Mouse (Mus musculus) ES-E14 (cell line): ENCODE measurements at regions not wholly inside any gene's neighbourhood (a gene's known extent, or its start where the extent isn't known, plus 50 kb on each side); places are given as distances from the start of the nearest gene placed in this dataset.

Experiments
- DNase-seq: peaks from one replicate; pipeline ENCODE4 v3.0.0-alpha.2; 2013; ENCODE audit warnings: low read depth, low spot score
- H3K27ac ChIP-seq: 2 replicates; pipeline ENCODE4 v1.5.1; 2012; ENCODE audit warnings: low read depth, mild to moderate bottlenecking, low read length, moderate library complexity, mixed read lengths; ENCODE audit not compliant: poor library complexity, insufficient read depth, severe bottlenecking
- H3K36me3 ChIP-seq: 2 replicates; pipeline ENCODE4 v1.6.1; 2012; ENCODE audit warnings: mild to moderate bottlenecking, low read length, moderate library complexity, mixed read lengths; ENCODE audit not compliant: control insufficient read depth, poor library complexity, insufficient read depth, severe bottlenecking
- H3K4me1 ChIP-seq, 2 experiments: fragments of 150-350 bp in 1 of 2; sonication (generic) in 1 of 2; 2 replicates each; pipeline ENCODE4 v1.6.1; 2012; ENCODE audit warnings: low read length in 2 of 2, mild to moderate bottlenecking in 1 of 2, mixed read lengths in 1 of 2; ENCODE audit not compliant: control insufficient read depth in 2 of 2, insufficient read depth in 2 of 2, poor library complexity in 1 of 2
- H3K4me3 ChIP-seq, 2 experiments: fragments of 150-350 bp in 1 of 2; sonication (generic) in 1 of 2; 2 replicates each; pipeline ENCODE4 v1.5.1; 2012; ENCODE audit warnings: low read length in 2 of 2, low read depth in 1 of 2, mild to moderate bottlenecking in 1 of 2, mixed read lengths in 1 of 2; ENCODE audit not compliant: insufficient read depth in 1 of 2, poor library complexity in 1 of 2, severe bottlenecking in 1 of 2
- H3K9ac ChIP-seq: 2 replicates; pipeline ENCODE4 v1.6.1; 2012; ENCODE audit warnings: low read depth, mild to moderate bottlenecking, low read length, mixed read lengths; ENCODE audit not compliant: poor library complexity, insufficient read depth, severe bottlenecking
- H3K9me3 ChIP-seq: fragments of 150-350 bp; sonication (generic); 2 replicates; pipeline ENCODE4 v1.6.1; 2012; ENCODE audit warnings: low read depth, mild to moderate bottlenecking, low read length; ENCODE audit not compliant: control insufficient read depth, insufficient read depth
- CHD2 ChIP-seq: IDR thresholded peaks from 2 replicates; pipeline ENCODE4 v1.6.1; 2014; ENCODE audit warnings: mild to moderate bottlenecking, low read depth, low read length, inconsistent platforms
- HCFC1 ChIP-seq: IDR thresholded peaks from 2 replicates; pipeline ENCODE4 v1.6.1; 2012; ENCODE audit warnings: low read length, inconsistent platforms, borderline replicate concordance; ENCODE audit not compliant: insufficient read depth
- MAFK ChIP-seq: IDR thresholded peaks from 2 replicates; pipeline ENCODE4 v1.6.1; 2014; ENCODE audit warnings: mild to moderate bottlenecking, low read depth, low read length, inconsistent platforms; ENCODE audit not compliant: insufficient read depth
- ZC3H11A ChIP-seq: IDR thresholded peaks from 2 replicates; pipeline ENCODE4 v1.6.1; 2012; ENCODE audit warnings: low read depth, mild to moderate bottlenecking, inconsistent platforms, low read length, borderline replicate concordance
- ZNF384 ChIP-seq: IDR thresholded peaks from 2 replicates; pipeline ENCODE4 v1.6.1; 2012; ENCODE audit warnings: low read depth, low read length, inconsistent platforms
- in situ Hi-C, 2 experiments: fragments of 600-800 bp; cut with MboI; formaldehyde crosslinking; loops; one replicate each; pipeline ENCODE4 v1.15.1; 2025; ENCODE audit warnings: low sequenced_read_pairs in 2 of 2, inconsistent platforms in 1 of 2; ENCODE audit not compliant: unreplicated experiment in 2 of 2

DNA sequence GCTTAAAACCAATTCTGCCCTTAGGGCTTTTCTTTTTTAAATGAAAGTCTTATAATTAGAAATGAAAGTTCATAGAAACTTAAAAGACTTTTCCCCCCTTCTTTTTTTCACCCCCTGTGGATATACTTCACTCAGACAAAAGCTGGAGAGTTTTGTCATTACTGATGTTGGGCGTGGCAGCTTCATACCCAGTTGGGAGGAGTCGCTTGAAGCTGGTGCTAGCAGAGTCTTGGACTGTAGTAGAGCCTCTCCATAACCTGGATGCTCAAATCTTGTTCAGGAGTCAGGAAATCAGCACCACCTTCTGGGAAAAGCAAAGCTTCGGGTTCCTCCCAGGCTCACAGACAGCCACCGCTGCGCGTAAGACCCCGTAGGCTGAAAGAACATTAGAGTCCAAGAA, 85.7 kb downstream of the Pthlh start:
- no peak for TF ChIP-seq ZNF384
- TF ChIP-seq MAFK = no peak
- TF ChIP-seq ZC3H11A = no peak
- TF ChIP-seq CHD2 = no peak
- no peak for TF ChIP-seq HCFC1
- Histone ChIP-seq H3K9ac (no peak overlapping the region), H3K36me3 (no peaks in the 10 kb centered on the region), H3K4me1 (peaks cover 2 to 13% of the 10 kb centered on the region in 2 experiments; a peak in 2 of 4 replicates), H3K9me3 (no peaks in the 10 kb centered on the region), H3K27ac (no peak overlapping the region), H3K4me3 (no peak overlapping the region)
- in situ Hi-C loops = no loop called here
- DNase-seq = peak; percentile 55

DNA sequence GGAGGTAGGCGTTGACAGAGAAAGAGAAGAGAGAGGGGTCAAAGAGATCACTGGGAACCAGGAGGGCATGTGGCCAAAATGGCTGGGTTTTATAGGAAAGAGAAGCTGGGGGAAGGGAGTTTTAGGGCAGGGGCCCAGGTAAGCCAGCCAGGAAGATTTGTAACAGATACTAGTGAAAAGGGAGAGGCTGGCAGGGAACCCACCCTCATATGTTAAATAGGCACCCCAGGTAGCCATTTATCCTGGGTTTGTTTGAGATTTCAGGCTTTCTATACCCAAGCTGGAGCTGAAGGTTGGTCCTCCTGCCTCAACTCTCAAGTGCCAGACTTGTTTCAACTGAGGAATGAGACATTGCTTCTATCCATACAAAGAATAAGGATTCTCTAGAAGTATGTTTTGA, 85.0 kb downstream of the Klhl42 start:
- no peak for TF ChIP-seq ZC3H11A
- no peak for TF ChIP-seq HCFC1
- TF ChIP-seq MAFK = no peak
- no peak for TF ChIP-seq ZNF384
- TF ChIP-seq CHD2 = no peak
- in situ Hi-C loops = no loop called here

More for the DNA sequence above, 85.0 kb downstream of the Klhl42 start:
- DNase-seq = peak; percentile 31
- Histone ChIP-seq H3K27ac (peak overlapping the region; percentile 31; the same call in 1 of the 2 replicates), H3K36me3 (no peaks in the 10 kb centered on the region), H3K4me1 (peaks cover 2 to 13% of the 10 kb centered on the region in 2 experiments; a peak in 2 of 4 replicates), H3K9ac (no peak overlapping the region), H3K9me3 (no peaks in the 10 kb centered on the region), H3K4me3 (no peak overlapping the region)
